Mouse (Mus musculus): ENCODE measurements around the gene Ubl5.

DNA sequence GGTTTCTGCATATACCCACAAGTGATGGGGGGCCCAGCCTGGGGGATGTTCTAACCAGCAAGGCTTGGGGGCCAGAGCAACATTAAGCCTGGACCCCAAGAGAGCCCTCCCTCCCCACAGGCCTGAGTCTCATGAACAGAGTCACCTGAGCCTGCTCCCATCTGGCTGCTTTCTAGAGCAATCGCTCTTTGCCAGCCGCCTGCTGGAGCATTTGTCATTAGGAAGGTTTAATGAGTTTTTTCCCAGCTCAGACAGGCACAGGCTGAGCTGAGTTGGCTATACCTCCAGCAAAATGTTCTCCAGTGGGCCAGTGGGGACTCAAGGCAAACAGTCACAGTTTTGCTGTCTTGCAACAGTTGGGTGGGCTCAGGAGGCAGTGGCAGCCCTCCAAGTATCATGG, 21.7 kb downstream of the Ubl5 start:
- TF ChIP-seq POLR2A (IDR thresholded peaks at IDR 0.05; ENCODE audit: insufficient read length, low read depth): no peak
- TF ChIP-seq USF1 (IDR thresholded peaks at IDR 0.05; ENCODE audit: low read depth): no peak
